Mouse (Mus musculus) neural tube, embryonic 14.5 days (tissue): Measurements from ENCODE around the gene Rubcnl. TPM values are rescaled to one million over a fixed set of nuclear protein-coding genes. Genes with fewer than 3 reads are reported as not detected.

Source experiments
- ATAC-seq: fragments of 200-750 bp; cut with Nextera tagmentation; 2 replicates; pipeline ENCODE4 v1.8.0; 2017; ENCODE audit warnings: low read depth, mild to moderate bottlenecking, moderate TSS enrichment, moderate library complexity
- H3K27ac ChIP-seq: fragments of 300-500 bp; sonication (generic); 2 replicates; pipeline ENCODE4 v1.5.1; 2014; ENCODE audit warnings: low read depth, mild to moderate bottlenecking, control low read depth, low read length, moderate library complexity, mixed read lengths
- H3K27me3 ChIP-seq: fragments of 300-500 bp; sonication (generic); 2 replicates; pipeline ENCODE4 v1.6.1; 2014; ENCODE audit warnings: low read length; ENCODE audit not compliant: control insufficient read depth, insufficient read depth
- H3K36me3 ChIP-seq: fragments of 300-500 bp; sonication (generic); 2 replicates; pipeline ENCODE4 v1.6.1; 2014; ENCODE audit warnings: low read length, mixed read lengths; ENCODE audit not compliant: control insufficient read depth, insufficient read depth
- H3K4me1 ChIP-seq: fragments of 300-500 bp; sonication (generic); 2 replicates; pipeline ENCODE4 v1.6.1; 2014; ENCODE audit warnings: low read length; ENCODE audit not compliant: control insufficient read depth, insufficient read depth
- H3K4me2 ChIP-seq: fragments of 300-500 bp; sonication (generic); 2 replicates; pipeline ENCODE4 v1.6.1; 2014; ENCODE audit warnings: mild to moderate bottlenecking, low read depth, low read length, control low read depth
- H3K4me3 ChIP-seq: fragments of 300-500 bp; sonication (generic); 2 replicates; pipeline ENCODE4 v1.5.1; 2014; ENCODE audit warnings: low read depth, low read length, control low read depth, mixed read lengths
- H3K9ac ChIP-seq: fragments of 300-500 bp; sonication (generic); replicated peaks from 2 replicates; pipeline ENCODE4 v1.6.1; 2014; ENCODE audit warnings: low read depth, mild to moderate bottlenecking, control low read depth, low read length, mixed read lengths
- H3K9me3 ChIP-seq: fragments of 300-500 bp; sonication (generic); 2 replicates; pipeline ENCODE4 v1.6.1; 2016; ENCODE audit warnings: low read length; ENCODE audit not compliant: control insufficient read depth
- WGBS: fragments of 180-500 bp; shearing (Covaris S2); extraction: QIAGEN DNeasy Blood & Tissue Kit; methylation state at CpG from one replicate; pipeline ENCODE4 v1.1.7; 2014; 5-methylcytosine and 5-hydroxymethylcytosine counted together
- polyA plus RNA-seq: library from polyadenylated mRNA; unstranded; fragments of >200 nt; fragmentation: Nextera tagmentation; extraction: Ambion mirVana; gene quantifications from 2 replicates; pipeline ENCODE4 v1.2.1, GENCODE M21; 2014

The Rubcnl gene
- polyA plus RNA-seq, 1 experiment from 2014 or later: 0.15 TPM

GRCm38 (mm10) chr14:75024793-75025710, 9.2 kb downstream of the Rubcnl start:
- Histone ChIP-seq H3K4me3 (no peak overlapping the region), H3K27me3 (no peaks in the 10 kb centered on the region), H3K9ac (no peak overlapping the region), H3K4me2 (no peak overlapping the region), H3K4me1 (no peaks in the 10 kb centered on the region), H3K9me3 (no peaks in the 10 kb centered on the region), H3K36me3 (no peaks in the 10 kb centered on the region), H3K27ac (no peak overlapping the region)
- ATAC-seq: no peak
- 87% methylated on average over 8 of the region's 8 CpGs for WGBS

- WGBS: 80% methylated on average over 7 of the region's 7 CpGs
- no peak for ATAC-seq
- no peaks in the 10 kb centered on the region for H3K4me1 ChIP-seq
Observed at GRCm38 (mm10) chr14:75030764-75031163, 14.9 kb downstream of the Rubcnl start.

GRCm38 (mm10) chr14:75031999-75032575, 16.3 kb downstream of the Rubcnl start:
- 85% methylated on average over 9 of the region's 9 CpGs for WGBS

More at GRCm38 (mm10) chr14:75030764-75031163, 14.9 kb downstream of the Rubcnl start:
- Histone ChIP-seq H3K36me3 (no peaks in the 10 kb centered on the region), H3K27me3 (no peaks in the 10 kb centered on the region), H3K9ac (no peak overlapping the region), H3K4me2 (no peak overlapping the region), H3K4me3 (no peak overlapping the region), H3K9me3 (no peaks in the 10 kb centered on the region), H3K27ac (no peak overlapping the region)

GRCm38 (mm10) chr14:75032742-75033141, 16.9 kb downstream of the Rubcnl start:
- Histone ChIP-seq H3K4me3 (no peak overlapping the region), H3K9ac (no peak overlapping the region), H3K27me3 (no peaks in the 10 kb centered on the region), H3K4me2 (no peak overlapping the region), H3K27ac (no peak overlapping the region), H3K36me3 (no peaks in the 10 kb centered on the region), H3K4me1 (no peaks in the 10 kb centered on the region), H3K9me3 (no peaks in the 10 kb centered on the region)
- WGBS: 84% methylated on average over 4 of the region's 4 CpGs
- ATAC-seq: no peak

More at GRCm38 (mm10) chr14:75031999-75032575, 16.3 kb downstream of the Rubcnl start:
- no peak overlapping the region for H3K9ac ChIP-seq
- H3K36me3 ChIP-seq: no peaks in the 10 kb centered on the region
- H3K9me3 ChIP-seq: no peaks in the 10 kb centered on the region
- H3K4me3 ChIP-seq: no peak overlapping the region
- H3K27me3 ChIP-seq: no peaks in the 10 kb centered on the region
- H3K4me2 ChIP-seq: no peak overlapping the region
- ATAC-seq: no peak
- no peak overlapping the region for H3K27ac ChIP-seq
- no peaks in the 10 kb centered on the region for H3K4me1 ChIP-seq

GRCm38 (mm10) chr14:75034240-75034639, 18.4 kb downstream of the Rubcnl start:
- no peaks in the 10 kb centered on the region for H3K27me3 ChIP-seq
- no peak overlapping the region for H3K4me2 ChIP-seq
- H3K9me3 ChIP-seq: no peaks in the 10 kb centered on the region
- WGBS: 87% methylated on average over 3 of the region's 3 CpGs
- H3K4me3 ChIP-seq: no peak overlapping the region
- no peak for ATAC-seq
- H3K4me1 ChIP-seq: no peaks in the 10 kb centered on the region
- H3K9ac ChIP-seq: no peak overlapping the region
- H3K27ac ChIP-seq: no peak overlapping the region
- no peaks in the 10 kb centered on the region for H3K36me3 ChIP-seq

GRCm38 (mm10) chr14:75035431-75035830, 19.6 kb downstream of the Rubcnl start:
- H3K4me1 ChIP-seq: no peaks in the 10 kb centered on the region
- no peaks in the 10 kb centered on the region for H3K9me3 ChIP-seq
- H3K36me3 ChIP-seq: no peaks in the 10 kb centered on the region
- H3K9ac ChIP-seq: no peak overlapping the region
- 0 out of 2 replicates have a peak, but pooled peaks have one; percentile 51 for ATAC-seq
- 65% methylated on average over 11 of the region's 11 CpGs for WGBS
- no peaks in the 10 kb centered on the region for H3K27me3 ChIP-seq
- H3K4me3 ChIP-seq: no peak overlapping the region
- no peak overlapping the region for H3K4me2 ChIP-seq
- H3K27ac ChIP-seq: no peak overlapping the region

- Histone ChIP-seq H3K36me3 (no peaks in the 10 kb centered on the region), H3K9ac (no peak overlapping the region), H3K27me3 (no peaks in the 10 kb centered on the region), H3K27ac (no peak overlapping the region), H3K4me3 (no peak overlapping the region), H3K4me2 (no peak overlapping the region), H3K4me1 (no peaks in the 10 kb centered on the region), H3K9me3 (no peaks in the 10 kb centered on the region)
- WGBS: 82% methylated on average over 7 of the region's 7 CpGs
- no peak for ATAC-seq
Observed at GRCm38 (mm10) chr14:75045184-75045583, 29.4 kb downstream of the Rubcnl start.

GRCm38 (mm10) chr14:75052451-75052850, 36.6 kb downstream of the Rubcnl start:
- H3K9me3 ChIP-seq: no peaks in the 10 kb centered on the region
- no peak overlapping the region for H3K4me2 ChIP-seq
- no peaks in the 10 kb centered on the region for H3K27me3 ChIP-seq
- no peaks in the 10 kb centered on the region for H3K4me1 ChIP-seq
- no peak overlapping the region for H3K27ac ChIP-seq
- no peak overlapping the region for H3K4me3 ChIP-seq
- no peak for ATAC-seq
- H3K9ac ChIP-seq: no peak overlapping the region
- 65% methylated on average over 8 of the region's 8 CpGs for WGBS
- no peaks in the 10 kb centered on the region for H3K36me3 ChIP-seq
